Comparison of ENCODE assay signal across 7 mouse cellular contexts in genomic region chr12:12939581-12940465, GRCm38 (mm10). TPM values are rescaled to one million over a fixed set of nuclear protein-coding genes. Genes with fewer than 3 reads are reported as not detected.
DNase-seq lines count a peak whose midpoint lies in the region; ATAC-seq lines count a peak whose summit lies in the region.

No protein-coding gene starts in this region.

- H3K4me2 ChIP-seq in forebrain, embryonic 15.5 days (replicated peaks) = peak overlapping the region; percentile 77
- peak overlapping the region; percentile 94 for H3K4me2 ChIP-seq in hindbrain, embryonic 11.5 days (replicated peaks; ENCODE audit: low read depth, low read length)
- H3K4me2 ChIP-seq in midbrain, embryonic 11.5 days = peak overlapping the region; percentile 94
- H3K4me2 ChIP-seq in stomach, embryonic 15.5 days = peak overlapping the region; percentile 89

- H3K27me3 ChIP-seq in forebrain, embryonic 15.5 days = no peaks in the 10 kb centered on the region
- no peaks in the 10 kb centered on the region for H3K27me3 ChIP-seq in hindbrain, embryonic 11.5 days (ENCODE audit: control insufficient read depth, insufficient read depth, low read length)
- no peaks in the 10 kb centered on the region for H3K27me3 ChIP-seq in midbrain, embryonic 11.5 days (ENCODE audit: control insufficient read depth, insufficient read depth, low read length)
- H3K27me3 ChIP-seq in stomach, embryonic 15.5 days (replicated peaks) = no peaks in the 10 kb centered on the region

- WGBS in forebrain, embryonic 15.5 days = under 1% methylated on average over 69 of the region's 69 CpGs
- under 1% methylated on average over 69 of the region's 69 CpGs for WGBS in hindbrain, embryonic 11.5 days
- WGBS in midbrain, embryonic 11.5 days = under 1% methylated on average over 69 of the region's 69 CpGs
- WGBS in stomach, embryonic 15.5 days = under 1% methylated on average over 69 of the region's 69 CpGs

- peaks cover 27% of the 10 kb centered on the region for H3K4me1 ChIP-seq in forebrain, embryonic 15.5 days
- no peaks in the 10 kb centered on the region; the same call in 1 of the 2 replicates for H3K4me1 ChIP-seq in hindbrain, embryonic 11.5 days (replicated peaks; ENCODE audit: control insufficient read depth, insufficient read depth, low read length)
- peaks cover 23% of the 10 kb centered on the region for H3K4me1 ChIP-seq in midbrain, embryonic 11.5 days (ENCODE audit: control insufficient read depth, insufficient read depth, low read length)
- H3K4me1 ChIP-seq in stomach, embryonic 15.5 days = peaks cover 14% of the 10 kb centered on the region

- peak overlapping the region; percentile 99 for H3K9ac ChIP-seq in forebrain, embryonic 15.5 days (replicated peaks)
- peak overlapping the region; percentile 98 for H3K9ac ChIP-seq in hindbrain, embryonic 11.5 days (ENCODE audit: low read depth, low read length)
- peak overlapping the region; percentile 93 for H3K9ac ChIP-seq in midbrain, embryonic 11.5 days (ENCODE audit: low read length)
- H3K9ac ChIP-seq in stomach, embryonic 15.5 days = peak overlapping the region; percentile 56

- ATAC-seq in forebrain, embryonic 15.5 days (replicated peaks) = no peak
- no peak for ATAC-seq in hindbrain, embryonic 11.5 days (ENCODE audit: low FRiP score)
- no peak for ATAC-seq in midbrain, embryonic 11.5 days (ENCODE audit: low FRiP score)
- ATAC-seq in stomach, embryonic 15.5 days (ENCODE audit: insufficient read depth, low FRiP score, low read depth) = no peak

- H3K27ac ChIP-seq in forebrain, embryonic 15.5 days (replicated peaks) = peak overlapping the region; percentile 99
- H3K27ac ChIP-seq in hindbrain, embryonic 11.5 days (ENCODE audit: low read depth, low read length) = peak overlapping the region; percentile 98
- H3K27ac ChIP-seq in midbrain, embryonic 11.5 days (ENCODE audit: low read depth, low read length) = peak overlapping the region; percentile 91
- peak overlapping the region; percentile 85 for H3K27ac ChIP-seq in stomach, embryonic 15.5 days

- peaks cover 21% of the 10 kb centered on the region for H3K36me3 ChIP-seq in forebrain, embryonic 15.5 days
- H3K36me3 ChIP-seq in hindbrain, embryonic 11.5 days (ENCODE audit: control insufficient read depth, insufficient read depth, low read length) = peaks cover 6% of the 10 kb centered on the region
- H3K36me3 ChIP-seq in midbrain, embryonic 11.5 days (ENCODE audit: control insufficient read depth, insufficient read depth, low read length) = peaks cover 17% of the 10 kb centered on the region; the same call in 1 of the 2 replicates
- 0 out of 2 replicates have a peak, but pooled peaks cover 4% of the 10 kb centered on the region for H3K36me3 ChIP-seq in stomach, embryonic 15.5 days

- H3K4me3 ChIP-seq in forebrain, embryonic 15.5 days = peak overlapping the region; percentile 94
- H3K4me3 ChIP-seq in hindbrain, embryonic 11.5 days (ENCODE audit: low read depth, low read length) = peak overlapping the region; percentile 89
- H3K4me3 ChIP-seq in midbrain, embryonic 11.5 days (ENCODE audit: low read depth, low read length) = peak overlapping the region; percentile 73
- H3K4me3 ChIP-seq in stomach, embryonic 15.5 days (replicated peaks) = peak overlapping the region; percentile 81

- DNase-seq in CD4-positive helper T cell, adult 2 months (ENCODE audit: low read depth, low spot score) = peak; percentile 5
- peak; percentile 51 for DNase-seq in adrenal gland, postnatal 10 days
- DNase-seq in hindbrain, embryonic 11.5 days (ENCODE audit: low spot score) = peak; percentile 61
- peak; percentile 14 to 26 for DNase-seq in layer of hippocampus, postnatal 36 days
- peak; percentile 96 for DNase-seq in midbrain, embryonic 11.5 days (ENCODE audit: low spot score, missing footprints)

- no peaks in the 10 kb centered on the region for H3K9me3 ChIP-seq in forebrain, embryonic 15.5 days
- H3K9me3 ChIP-seq in hindbrain, embryonic 11.5 days (ENCODE audit: control insufficient read depth, low read length) = no peaks in the 10 kb centered on the region
- H3K9me3 ChIP-seq in midbrain, embryonic 11.5 days (ENCODE audit: control insufficient read depth, low read length) = no peaks in the 10 kb centered on the region
- no peaks in the 10 kb centered on the region for H3K9me3 ChIP-seq in stomach, embryonic 15.5 days

RNA-seq across cellular contexts. Expression of gene Mycn, which starts 1.9 kb away (rescaled TPM):
- 1 to 10 TPM; 8.3 to 9.5 TPM for total RNA-seq in adrenal gland, postnatal 10 days (2021)
- 162 and 167 TPM in 2 replicates for polyA plus RNA-seq in forebrain, embryonic 15.5 days (2015; fragmentation: Nextera tagmentation; extraction: Ambion mirVana)
- polyA plus RNA-seq in hindbrain, embryonic 11.5 days (2014; fragmentation: Nextera tagmentation; extraction: Ambion mirVana) = 81.2 and 98.1 TPM in 2 replicates
- 10 to 100 TPM; 10.2 to 11.0 TPM for total RNA-seq in layer of hippocampus, postnatal 36 days (2021)
- 86.8 and 99.1 TPM in 2 replicates for polyA plus RNA-seq in midbrain, embryonic 11.5 days (2014; fragmentation: Nextera tagmentation; extraction: Ambion mirVana)
- 45.7 and 52.6 TPM in 2 replicates for polyA plus RNA-seq in stomach, embryonic 15.5 days (2015; fragmentation: Nextera tagmentation; extraction: Ambion mirVana)

Comparison
In these comparisons a context has a peak if more than half of its experiments do, and no peak if none do; other contexts are left out.
1. DNase-seq: peak in every context shown above with its lines; median percentile 96 in midbrain, embryonic 11.5 days; 61 in hindbrain, embryonic 11.5 days; 51 in adrenal gland, postnatal 10 days; 20 in layer of hippocampus, postnatal 36 days; 5 in CD4-positive helper T cell, adult 2 months.